Mouse (Mus musculus): ENCODE results near the gene Mrpl27. TPM values are rescaled to one million over a fixed set of nuclear protein-coding genes. Genes with fewer than 3 reads are reported as not detected.

Mrpl27 gene
- polyA plus RNA-seq, 1 experiment: 59.9 TPM

DNA sequence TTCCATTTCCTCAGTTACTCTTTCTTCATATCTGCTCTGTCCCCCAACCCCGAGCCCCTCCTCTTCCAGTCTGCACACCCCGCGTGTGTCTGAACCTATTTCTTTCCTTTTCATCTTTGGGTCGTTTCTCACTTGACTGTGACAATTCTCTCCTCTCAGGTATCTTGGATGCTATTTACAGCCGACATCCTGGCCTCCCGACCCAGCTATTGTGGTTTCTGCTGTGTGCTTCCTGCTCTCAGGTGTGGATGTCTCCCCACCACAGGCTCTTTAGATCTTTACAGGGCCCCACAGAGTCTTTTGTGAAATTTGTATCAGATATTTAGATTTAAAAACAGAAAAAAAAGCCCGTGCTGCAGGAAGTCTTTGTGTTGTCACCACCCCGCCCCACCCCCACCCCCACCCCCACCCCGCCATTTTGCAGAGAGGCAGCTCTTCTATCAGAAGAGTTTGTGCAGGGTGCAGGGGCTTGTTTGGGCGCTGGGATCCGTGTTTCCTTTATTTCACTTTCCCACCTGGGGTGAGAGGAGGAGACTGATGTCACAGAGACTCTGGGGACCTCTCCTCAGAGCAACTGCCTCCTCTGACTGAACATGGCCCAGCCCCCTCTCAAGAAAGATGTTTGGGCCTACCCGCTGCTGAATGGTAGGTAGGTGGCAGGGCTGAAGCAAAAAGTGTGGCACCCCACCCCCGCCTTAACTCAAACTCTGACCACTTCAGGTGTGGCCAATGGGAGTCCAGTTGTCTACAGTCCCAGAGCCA, 44.3 kb downstream of the Mrpl27 start:
- no peak overlapping the region for H3K4me3 ChIP-seq
- H3K36me3 ChIP-seq (ENCODE audit: control insufficient read depth, insufficient read depth): no peaks in the 10 kb centered on the region
- H3K4me2 ChIP-seq (ENCODE audit: low read depth): no peak overlapping the region
- TF ChIP-seq MAX (IDR thresholded peaks at IDR 0.05; ENCODE audit: low read depth): no peak
- TF ChIP-seq MYOD1 (IDR thresholded peaks at IDR 0.05; ENCODE audit: control insufficient read depth in 1 of 3, insufficient read length in 2 of 3, low read depth in 2 of 3): no peak
- no peak for TF ChIP-seq CEBPB (IDR thresholded peaks at IDR 0.05; ENCODE audit: insufficient read depth, poor library complexity, severe bottlenecking)
- no peak for TF ChIP-seq POLR2A (IDR thresholded peaks at IDR 0.05; ENCODE audit: insufficient read length, low read depth)
- no peak for TF ChIP-seq TCF12 (IDR thresholded peaks at IDR 0.05; ENCODE audit: insufficient read depth, poor library complexity, severe bottlenecking)
- TF ChIP-seq SRF (IDR thresholded peaks at IDR 0.05; ENCODE audit: control insufficient read depth, insufficient read length, low read depth): no peak
- TF ChIP-seq TCF3 (IDR thresholded peaks at IDR 0.05; ENCODE audit: insufficient read length, low read depth): no peak
- TF ChIP-seq E2F4 (IDR thresholded peaks at IDR 0.05; ENCODE audit: insufficient read depth): no peak
- H3K27me3 ChIP-seq (ENCODE audit: control insufficient read depth, insufficient read depth, insufficient read length): no peaks in the 10 kb centered on the region
- H3ac ChIP-seq (ENCODE audit: control insufficient read depth, insufficient read length): no peak overlapping the region
- H3K79me2 ChIP-seq (ENCODE audit: control insufficient read depth, insufficient read depth): no peaks in the 10 kb centered on the region

DNA sequence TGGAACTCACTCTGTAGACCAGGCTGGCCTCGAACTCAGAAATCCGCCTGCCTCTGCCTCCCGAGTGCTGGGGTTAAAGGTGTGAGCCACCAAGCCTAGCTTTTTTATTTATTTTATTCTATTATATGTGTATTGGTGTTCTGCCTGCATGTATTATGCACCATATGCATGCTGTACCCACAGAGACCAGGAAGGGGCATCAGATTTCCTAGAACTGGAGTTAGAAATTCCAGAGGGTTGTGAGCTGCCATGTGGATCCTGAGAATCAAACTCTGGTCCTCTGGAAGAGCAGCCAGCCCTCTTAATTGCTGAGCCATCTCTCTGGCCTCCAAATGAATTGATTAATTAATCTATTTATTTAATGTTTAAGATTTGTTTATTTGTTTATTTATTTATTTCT, 45.8 kb downstream of the Mrpl27 start:
- Histone ChIP-seq H3K27me3 (ENCODE audit: control insufficient read depth, insufficient read depth, insufficient read length) (no peaks in the 10 kb centered on the region), H3K4me3 (no peak overlapping the region), H3K79me2 (ENCODE audit: control insufficient read depth, insufficient read depth) (no peaks in the 10 kb centered on the region), H3K36me3 (ENCODE audit: control insufficient read depth, insufficient read depth) (no peaks in the 10 kb centered on the region), H3K4me2 (ENCODE audit: low read depth) (no peak overlapping the region), H3ac (ENCODE audit: control insufficient read depth, insufficient read length) (no peak overlapping the region)
- TF ChIP-seq CEBPB (IDR thresholded peaks at IDR 0.05; ENCODE audit: insufficient read depth, poor library complexity, severe bottlenecking): no peak
- TF ChIP-seq USF1 (IDR thresholded peaks at IDR 0.05; ENCODE audit: low read depth): no peak
- TF ChIP-seq MYOG (IDR thresholded peaks at IDR 0.05; ENCODE audit: control insufficient read depth in 1 of 3, insufficient read depth in 1 of 3, insufficient read length in 2 of 3, low read depth in 2 of 3): no peak
- no peak for TF ChIP-seq POLR2AphosphoS2 (IDR thresholded peaks at IDR 0.05; ENCODE audit: insufficient read length, low read depth)
- TF ChIP-seq E2F4 (IDR thresholded peaks at IDR 0.05; ENCODE audit: insufficient read depth): no peak
- no peak for TF ChIP-seq POLR2A (IDR thresholded peaks at IDR 0.05; ENCODE audit: insufficient read length, low read depth)
- no peak for TF ChIP-seq MYOD1 (IDR thresholded peaks at IDR 0.05; ENCODE audit: control insufficient read depth in 1 of 3, insufficient read length in 2 of 3, low read depth in 2 of 3)

DNA sequence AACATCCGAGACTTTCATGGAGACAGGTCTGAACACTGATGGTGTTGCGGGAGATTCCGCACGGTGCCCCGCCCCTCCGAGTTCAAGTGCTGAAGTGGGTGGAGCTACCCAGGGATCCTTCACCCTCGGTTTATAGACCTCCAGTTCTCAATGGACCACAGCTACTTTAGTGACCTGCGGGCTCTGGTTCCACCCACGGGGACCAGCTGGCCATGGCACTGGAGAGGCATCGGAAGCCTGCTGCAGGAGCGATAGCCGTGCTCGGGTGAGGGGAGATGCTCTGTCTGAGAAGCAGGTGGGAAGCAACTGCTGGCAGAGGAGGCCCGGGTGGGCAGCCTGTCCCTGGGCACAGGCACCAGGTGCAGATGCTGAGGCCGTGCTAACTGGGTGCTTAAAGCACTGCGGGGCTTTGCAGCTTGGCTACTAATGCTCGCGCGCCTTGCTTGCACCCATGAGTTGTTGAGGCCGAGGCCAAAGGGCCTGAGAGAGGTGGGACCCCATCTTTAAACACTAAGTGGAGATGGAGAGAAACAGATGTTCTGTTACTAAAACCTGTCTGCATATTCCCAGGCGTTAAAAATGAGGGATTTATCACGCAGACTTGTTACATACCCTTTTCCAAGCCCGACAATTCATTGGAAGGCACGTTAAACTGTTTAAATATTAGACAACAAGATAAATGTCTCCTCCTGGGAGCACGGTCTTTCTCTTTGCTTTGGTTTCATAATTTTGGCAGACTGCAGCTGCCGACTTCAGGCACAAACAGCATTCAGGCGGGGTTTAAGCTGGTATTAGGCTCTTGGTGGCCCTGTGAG, 48.0 kb downstream of the Mrpl27 start:
- Histone ChIP-seq H3K36me3 (ENCODE audit: control insufficient read depth, insufficient read depth) (no peaks in the 10 kb centered on the region), H3K4me2 (ENCODE audit: low read depth) (no peak overlapping the region), H3K27me3 (ENCODE audit: control insufficient read depth, insufficient read depth, insufficient read length) (no peaks in the 10 kb centered on the region), H3K4me3 (no peak overlapping the region), H3ac (ENCODE audit: control insufficient read depth, insufficient read length) (no peak overlapping the region), H3K79me2 (ENCODE audit: control insufficient read depth, insufficient read depth) (no peaks in the 10 kb centered on the region)
- TF ChIP-seq SRF (IDR thresholded peaks at IDR 0.05; ENCODE audit: control insufficient read depth, insufficient read length, low read depth) (no peak), TCF12 (IDR thresholded peaks at IDR 0.05; ENCODE audit: insufficient read depth, poor library complexity, severe bottlenecking) (no peak), POLR2AphosphoS2 (IDR thresholded peaks at IDR 0.05; ENCODE audit: insufficient read length, low read depth) (no peak), E2F4 (IDR thresholded peaks at IDR 0.05; ENCODE audit: insufficient read depth) (no peak), CEBPB (IDR thresholded peaks at IDR 0.05; ENCODE audit: insufficient read depth, poor library complexity, severe bottlenecking) (no peak), TCF3 (IDR thresholded peaks at IDR 0.05; ENCODE audit: insufficient read length, low read depth) (no peak), MYOG (IDR thresholded peaks at IDR 0.05; ENCODE audit: control insufficient read depth in 1 of 3, insufficient read depth in 1 of 3, insufficient read length in 2 of 3, low read depth in 2 of 3) (peak in 1 of 3 experiments; percentile 32), MYOD1 (IDR thresholded peaks at IDR 0.05; ENCODE audit: control insufficient read depth in 1 of 3, insufficient read length in 2 of 3, low read depth in 2 of 3) (peak in 1 of 3 experiments; percentile 3), USF1 (IDR thresholded peaks at IDR 0.05; ENCODE audit: low read depth) (no peak), MAX (IDR thresholded peaks at IDR 0.05; ENCODE audit: low read depth) (no peak), REST (IDR thresholded peaks at IDR 0.05; ENCODE audit: insufficient read depth, insufficient read length) (no peak), POLR2A (IDR thresholded peaks at IDR 0.05; ENCODE audit: insufficient read length, low read depth) (no peak)

DNA sequence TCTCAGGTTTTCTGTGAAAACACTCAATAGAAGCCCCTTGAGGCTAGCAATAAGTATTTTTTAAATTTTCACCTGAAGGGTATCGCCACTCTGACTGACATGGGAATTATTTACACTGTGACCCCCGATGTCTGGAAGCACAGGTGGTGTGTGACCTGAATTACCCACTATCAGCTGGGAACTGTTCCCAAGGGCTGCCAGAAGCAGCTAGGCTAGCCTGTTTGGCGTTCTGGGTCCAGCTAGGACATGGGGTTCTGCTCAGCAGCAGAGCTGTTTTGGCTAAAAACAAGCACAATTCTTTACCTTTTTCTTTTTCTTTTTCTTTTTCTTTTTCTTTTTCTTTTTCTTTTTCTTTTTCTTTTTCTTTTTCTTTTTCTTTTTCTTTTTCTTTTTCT, 48.6 kb downstream of the Mrpl27 start:
- Histone ChIP-seq H3ac (ENCODE audit: control insufficient read depth, insufficient read length) (no peak overlapping the region), H3K4me2 (ENCODE audit: low read depth) (no peak overlapping the region), H3K27me3 (ENCODE audit: control insufficient read depth, insufficient read depth, insufficient read length) (no peaks in the 10 kb centered on the region), H3K4me3 (no peak overlapping the region), H3K79me2 (ENCODE audit: control insufficient read depth, insufficient read depth) (no peaks in the 10 kb centered on the region), H3K36me3 (ENCODE audit: control insufficient read depth, insufficient read depth) (no peaks in the 10 kb centered on the region)
- TF ChIP-seq TCF3 (IDR thresholded peaks at IDR 0.05; ENCODE audit: insufficient read length, low read depth) (no peak), CEBPB (IDR thresholded peaks at IDR 0.05; ENCODE audit: insufficient read depth, poor library complexity, severe bottlenecking) (no peak), USF1 (IDR thresholded peaks at IDR 0.05; ENCODE audit: low read depth) (no peak), TCF12 (IDR thresholded peaks at IDR 0.05; ENCODE audit: insufficient read depth, poor library complexity, severe bottlenecking) (no peak), POLR2A (IDR thresholded peaks at IDR 0.05; ENCODE audit: insufficient read length, low read depth) (no peak), MAX (IDR thresholded peaks at IDR 0.05; ENCODE audit: low read depth) (no peak), MYOG (IDR thresholded peaks at IDR 0.05; ENCODE audit: control insufficient read depth in 1 of 3, insufficient read depth in 1 of 3, insufficient read length in 2 of 3, low read depth in 2 of 3) (no peak)

Measured in myocyte (in vitro differentiated cells).